Mouse (Mus musculus): ENCODE measurements around the gene Tfpt.
"Not testable (repeated sequence)": the region's sequence is repeated elsewhere in the genome, so short reads cannot be mapped to it uniquely, and the experiment has no call there.

Tfpt gene

DNA sequence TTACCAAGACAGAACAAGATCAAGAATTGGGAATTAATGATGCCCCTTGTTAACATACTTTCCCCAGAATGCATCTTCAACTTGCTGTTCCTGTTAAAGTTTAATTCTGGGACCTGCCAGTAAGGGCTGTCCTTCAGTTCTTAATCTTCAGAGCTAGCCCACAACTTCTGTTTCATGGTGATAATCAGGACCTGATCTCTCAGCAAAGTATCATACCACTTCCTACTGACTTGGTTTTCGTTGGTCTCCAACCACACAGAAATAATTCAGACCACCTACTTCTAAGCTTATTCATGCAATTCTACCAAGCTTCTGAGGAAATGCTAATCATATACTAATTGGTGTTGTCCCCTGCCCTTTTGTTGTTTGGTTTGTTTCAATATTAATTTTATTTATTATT, 57.9 kb downstream of the Tfpt start:
- DNase-seq, result no peak

- DNase-seq, result not testable (repeated sequence)
Observed at GRCm38 (mm10) chr7:3570580-3570979, 59.1 kb downstream of the Tfpt start.

Data from lung, adult 18-20 months (tissue).